Mouse (Mus musculus): ENCODE results near the gene Gsg1l. TPM values are rescaled to one million over a fixed set of nuclear protein-coding genes. Genes with fewer than 3 reads are reported as not detected.

The Gsg1l gene
- not detected in 2 replicates for polyA plus RNA-seq (2012; ENCODE audit: low replicate concordance)

GRCm38 (mm10) chr7:126082286-126082741, at the start of gene Gsg1l:
Gsg1l (minus strand) TSS chr7:126082411.

Other genes with a start within 250 kb of the Gsg1l start
- gene Xpo6, start 118.1 kb upstream of the Gsg1l start, polyA plus RNA-seq (2012; ENCODE audit: low replicate concordance), result 124 and 231 TPM in 2 replicates
- 51.0 and 58.3 TPM in 2 replicates for gene Sbk1, start 190.2 kb upstream of the Gsg1l start, polyA plus RNA-seq (2012; ENCODE audit: low replicate concordance)

Measured in leukemia stem cell, adult 10-12 weeks (primary cell).